Mouse (Mus musculus) left cerebral cortex, adult 18-20 months (tissue): Measurements from ENCODE around the gene Wbp1l. TPM values are rescaled to one million over a fixed set of nuclear protein-coding genes. Genes with fewer than 3 reads are reported as not detected.

ENCODE experiments used
- DNase-seq, 2 experiments: peaks; one replicate each; pipeline ENCODE4 v3.0.0; 2021 to 2022; ENCODE audit warnings: low spot score in 2 of 2, mixed read lengths in 1 of 2
- total RNA-seq, 2 experiments: library from RNA; stranded (reverse); gene quantifications; 2 replicates each; pipeline ENCODE4 v1.2.3; 2021

Wbp1l gene
- total RNA-seq, 2 experiments from 2014 or later, result 34.9 to 37.9 TPM

GRCm38 (mm10) chr19:46592751-46593439, 6.0 kb upstream of the Wbp1l start:
- DNase-seq, result no peak

GRCm38 (mm10) chr19:46598187-46598586, 697 bp upstream of the Wbp1l start:
- DNase-seq, result no peak

DNA sequence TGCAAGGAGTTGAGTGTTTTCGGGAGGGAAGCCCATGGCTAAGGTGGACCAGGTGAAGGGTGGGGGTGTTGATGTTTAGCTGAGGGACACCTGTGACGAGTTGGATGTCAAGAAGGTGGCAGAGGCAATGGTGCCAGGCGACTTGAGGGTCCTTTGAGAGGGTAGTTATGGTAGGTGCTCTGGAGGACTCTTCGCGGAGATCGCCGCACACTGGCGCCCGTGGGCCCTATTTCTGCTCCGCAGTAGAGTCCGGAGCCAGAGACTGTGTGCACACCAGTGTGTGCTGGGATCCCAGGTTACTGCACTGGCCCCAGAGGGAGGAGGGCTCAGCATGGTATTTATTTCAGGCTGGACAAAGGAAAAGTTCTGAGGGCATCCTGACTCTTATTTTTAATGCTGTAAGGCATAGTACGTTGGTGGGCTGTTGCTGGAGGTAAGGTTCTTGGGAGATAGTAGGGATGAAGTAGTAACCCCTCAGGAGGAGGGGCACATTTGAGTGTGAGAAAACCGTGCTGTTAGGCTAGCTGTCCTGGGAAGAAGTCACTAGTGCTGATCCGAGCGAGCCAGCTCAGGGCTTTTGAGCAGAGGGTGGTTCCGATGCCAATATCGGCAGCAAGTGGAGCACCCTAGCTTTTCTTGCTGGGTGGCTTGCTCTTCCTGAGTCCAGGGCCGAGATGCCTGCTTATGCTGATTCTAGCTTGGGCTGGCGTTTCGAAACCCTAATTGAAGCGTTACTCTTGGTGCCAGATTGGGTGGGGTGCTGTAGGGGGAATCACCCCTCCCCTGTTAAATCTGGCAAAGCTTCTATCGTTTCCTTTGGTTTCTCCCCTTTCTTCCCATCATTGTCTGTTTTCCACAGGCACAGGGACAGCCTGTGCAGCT, 732 bp downstream of the Wbp1l start:
- no peak for DNase-seq

DNA sequence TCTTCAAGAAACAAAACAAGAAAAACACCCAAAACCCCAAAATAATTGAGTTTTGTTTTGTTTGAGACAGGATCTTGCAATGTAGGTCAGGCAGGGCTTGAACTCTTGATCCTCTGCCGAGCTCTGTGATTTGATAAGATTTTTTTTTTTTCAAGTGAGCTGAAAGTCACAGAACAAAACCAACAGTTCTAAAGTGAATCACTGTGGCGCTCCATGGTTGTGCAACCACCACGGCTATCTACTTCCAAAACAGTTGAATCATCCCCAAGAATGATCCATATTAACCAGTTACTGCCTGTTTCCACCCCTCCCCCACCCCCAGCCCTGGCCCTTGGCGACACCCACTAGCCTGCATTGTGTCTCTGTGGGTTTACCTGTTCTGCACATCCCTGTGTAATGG, 1.5 kb downstream of the Wbp1l start:
- no peak for DNase-seq

DNA sequence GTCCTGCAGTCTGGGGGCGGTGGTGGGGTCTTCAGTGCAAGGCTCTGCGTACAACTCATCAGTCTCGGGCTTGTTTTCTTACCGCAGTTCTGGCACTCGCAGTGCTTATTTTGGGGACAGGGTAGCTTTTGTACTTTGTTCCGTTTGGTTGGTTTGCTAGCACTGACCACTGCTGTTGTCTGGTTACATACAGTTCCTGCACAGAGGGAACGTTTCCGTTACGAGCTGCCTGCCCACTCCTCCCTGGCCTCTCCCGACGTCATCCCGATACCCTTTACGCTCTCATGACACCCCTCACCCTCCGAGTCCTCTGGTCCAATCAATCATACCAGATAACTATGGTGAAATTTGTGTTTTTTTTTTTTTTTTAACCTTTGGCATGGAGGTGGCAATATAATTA, 2.6 kb downstream of the Wbp1l start:
- no peak for DNase-seq

GRCm38 (mm10) chr19:46602406-46602805, 3.5 kb downstream of the Wbp1l start:
- DNase-seq, result no peak

- no peak for DNase-seq
Observed at GRCm38 (mm10) chr19:46606718-46607117, 7.8 kb downstream of the Wbp1l start.

GRCm38 (mm10) chr19:46607424-46607823, 8.5 kb downstream of the Wbp1l start:
- DNase-seq, result no peak

DNA sequence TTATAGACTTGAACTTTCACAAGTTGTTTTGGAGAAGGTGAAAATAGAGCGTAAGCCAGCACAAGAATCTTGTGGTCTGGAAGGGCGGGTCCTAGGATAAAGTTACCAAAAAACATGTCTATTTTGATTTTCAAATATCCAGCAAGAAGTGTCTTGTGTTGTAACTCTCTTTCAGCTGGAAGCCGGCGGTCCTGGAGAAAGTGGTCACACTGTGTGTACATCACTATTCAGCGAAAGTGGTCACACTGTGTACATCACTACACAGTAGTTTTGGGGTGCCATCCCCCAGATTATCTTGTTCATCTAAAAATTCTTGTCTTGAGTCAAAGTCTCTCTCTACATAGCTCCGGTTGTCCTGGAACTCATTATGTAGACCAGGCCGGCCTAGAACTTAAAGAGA, 9.3 kb downstream of the Wbp1l start:
- DNase-seq, result no peak

- DNase-seq, result no peak
Observed at GRCm38 (mm10) chr19:46616378-46616777, 17.5 kb downstream of the Wbp1l start.

GRCm38 (mm10) chr19:46617361-46617760, 18.5 kb downstream of the Wbp1l start:
- DNase-seq, result no peak

DNA sequence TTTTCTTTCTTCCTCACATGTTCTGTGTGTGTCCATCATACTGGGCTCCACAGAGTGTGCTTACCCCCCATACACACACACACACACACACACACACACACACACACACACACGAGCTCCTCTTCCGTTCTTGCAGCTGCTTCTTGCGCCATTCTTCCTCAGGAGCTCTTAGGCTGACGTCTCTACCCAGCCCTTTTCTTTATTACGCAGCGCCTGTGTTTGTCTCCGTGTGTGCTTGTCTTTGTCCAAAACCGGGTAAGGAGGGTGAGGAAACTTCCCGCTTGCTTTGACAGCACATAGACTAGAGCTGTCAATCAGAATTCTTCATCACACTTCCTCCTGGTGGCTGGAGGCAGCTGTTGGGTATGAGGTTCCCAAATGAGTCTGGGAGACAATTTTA, 19.4 kb downstream of the Wbp1l start:
- no peak for DNase-seq

DNA sequence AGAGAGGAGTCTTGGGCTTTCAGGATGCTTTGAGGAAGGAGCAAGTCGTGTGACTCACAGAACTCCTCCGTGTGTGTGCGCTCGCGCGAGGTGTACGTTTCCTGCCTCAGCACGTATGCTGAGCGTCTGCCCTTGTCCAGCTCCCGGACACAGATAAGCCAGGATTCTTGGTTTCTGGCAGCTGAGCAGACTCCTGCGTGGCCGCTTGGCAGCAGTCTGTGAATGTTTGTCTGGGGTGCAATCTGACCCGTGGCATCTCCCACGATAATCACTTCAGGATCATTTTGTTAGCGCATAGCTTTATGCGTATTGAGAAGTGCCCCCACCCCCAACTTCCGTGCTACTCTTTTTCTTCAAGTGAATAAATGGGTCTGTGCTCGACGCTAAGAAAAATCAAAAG, 20.1 kb downstream of the Wbp1l start:
- DNase-seq, result no peak

- no peak for DNase-seq
Observed at GRCm38 (mm10) chr19:46619518-46619917, 20.6 kb downstream of the Wbp1l start.

GRCm38 (mm10) chr19:46620016-46620808, 21.3 kb downstream of the Wbp1l start:
- peak; percentile 50 to 61 for DNase-seq

DNA sequence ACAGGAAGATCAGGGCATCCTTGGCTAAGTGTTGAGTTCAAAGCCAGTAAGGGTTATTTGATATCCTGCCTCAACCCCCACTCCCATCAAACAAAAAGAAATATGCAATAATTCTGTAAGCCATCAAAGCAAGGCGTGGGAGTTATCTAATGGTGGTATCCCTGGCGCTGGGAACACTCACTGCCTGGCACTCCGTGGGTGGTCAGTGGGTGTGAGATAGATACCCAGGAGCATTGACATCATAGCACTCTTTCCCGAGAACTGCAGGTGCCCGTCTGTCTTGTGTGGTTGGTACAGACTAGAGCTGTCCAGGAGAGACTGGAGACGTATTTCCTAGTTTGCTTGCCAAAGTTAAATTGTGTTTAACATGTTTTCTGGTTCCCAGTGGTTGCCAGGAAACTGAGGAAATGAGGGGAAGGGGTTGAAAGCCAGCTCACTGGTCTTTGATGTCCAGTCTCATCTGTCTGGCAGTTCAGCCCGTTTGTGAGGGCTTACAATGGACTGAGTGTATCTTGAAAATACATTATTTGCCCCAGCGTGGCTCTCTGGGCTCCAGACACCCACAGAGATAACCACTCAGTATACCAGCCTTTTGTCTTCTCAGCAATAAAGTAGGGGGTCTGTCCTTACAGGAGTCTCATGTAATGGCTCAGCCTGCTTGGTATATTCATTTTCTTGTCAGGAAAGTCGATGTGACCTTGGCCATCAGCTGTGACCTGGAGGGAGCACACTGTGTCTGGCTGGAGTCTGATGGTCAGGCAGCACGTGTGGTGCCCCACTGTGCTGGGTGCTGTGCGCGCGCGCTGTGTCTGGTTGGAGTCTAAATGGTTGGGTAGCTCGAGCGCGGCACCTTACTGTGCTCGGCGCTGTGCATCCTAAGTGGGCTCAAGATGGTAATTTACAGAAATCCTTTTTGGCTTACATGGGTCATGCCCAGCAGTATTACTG, 22.6 kb downstream of the Wbp1l start:
- DNase-seq, result no peak

DNA sequence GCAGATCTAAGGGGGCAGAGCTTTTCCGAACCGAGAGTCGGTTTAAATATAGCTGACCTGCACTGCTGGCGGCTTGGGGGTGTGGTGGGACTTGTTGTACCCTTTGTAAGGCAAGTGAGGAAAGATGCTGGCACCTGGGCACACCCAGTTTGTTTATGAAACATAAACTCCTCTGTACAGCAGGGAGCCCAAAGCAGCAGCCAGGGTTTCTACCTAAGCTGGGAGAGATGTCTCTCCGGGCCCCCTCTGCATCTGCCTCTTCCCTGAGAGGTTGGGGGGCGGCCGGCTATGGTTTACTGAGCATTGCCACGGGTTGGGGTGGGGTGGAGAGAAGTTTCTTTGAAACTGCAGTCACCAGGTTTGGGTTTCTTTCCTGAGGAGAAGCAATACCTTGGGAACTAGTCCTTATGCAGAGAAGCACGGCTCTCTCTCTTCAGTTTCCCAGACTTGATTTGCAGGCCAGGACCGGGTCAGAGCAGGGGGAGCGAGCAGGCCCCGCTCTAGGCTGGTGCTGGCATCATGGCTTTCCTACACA, 23.8 kb downstream of the Wbp1l start:
- DNase-seq, result no peak

DNA sequence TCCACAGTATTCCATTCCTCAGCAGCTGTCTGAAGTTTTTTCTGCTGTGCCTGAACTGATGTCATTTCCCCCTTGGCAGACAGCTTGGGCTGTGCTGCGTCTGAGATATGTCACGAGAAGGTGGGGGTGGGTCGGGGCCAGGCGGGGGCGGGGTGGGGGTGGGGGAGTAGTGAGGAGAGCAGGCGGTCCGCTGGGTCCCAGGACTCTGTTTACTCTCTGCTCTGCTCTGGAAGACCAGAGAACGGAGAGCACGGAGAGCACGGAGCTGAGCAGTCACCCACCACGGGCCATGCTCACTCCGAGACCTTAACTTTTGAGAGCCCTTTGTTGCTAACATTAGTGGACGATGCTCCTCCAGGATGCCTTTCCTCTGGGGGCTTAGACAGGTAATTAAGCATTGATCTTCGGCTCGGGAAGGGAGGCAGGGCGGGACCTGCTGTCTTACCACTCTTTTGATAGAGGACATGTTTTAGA, 24.3 kb downstream of the Wbp1l start:
- DNase-seq, result no peak

DNA sequence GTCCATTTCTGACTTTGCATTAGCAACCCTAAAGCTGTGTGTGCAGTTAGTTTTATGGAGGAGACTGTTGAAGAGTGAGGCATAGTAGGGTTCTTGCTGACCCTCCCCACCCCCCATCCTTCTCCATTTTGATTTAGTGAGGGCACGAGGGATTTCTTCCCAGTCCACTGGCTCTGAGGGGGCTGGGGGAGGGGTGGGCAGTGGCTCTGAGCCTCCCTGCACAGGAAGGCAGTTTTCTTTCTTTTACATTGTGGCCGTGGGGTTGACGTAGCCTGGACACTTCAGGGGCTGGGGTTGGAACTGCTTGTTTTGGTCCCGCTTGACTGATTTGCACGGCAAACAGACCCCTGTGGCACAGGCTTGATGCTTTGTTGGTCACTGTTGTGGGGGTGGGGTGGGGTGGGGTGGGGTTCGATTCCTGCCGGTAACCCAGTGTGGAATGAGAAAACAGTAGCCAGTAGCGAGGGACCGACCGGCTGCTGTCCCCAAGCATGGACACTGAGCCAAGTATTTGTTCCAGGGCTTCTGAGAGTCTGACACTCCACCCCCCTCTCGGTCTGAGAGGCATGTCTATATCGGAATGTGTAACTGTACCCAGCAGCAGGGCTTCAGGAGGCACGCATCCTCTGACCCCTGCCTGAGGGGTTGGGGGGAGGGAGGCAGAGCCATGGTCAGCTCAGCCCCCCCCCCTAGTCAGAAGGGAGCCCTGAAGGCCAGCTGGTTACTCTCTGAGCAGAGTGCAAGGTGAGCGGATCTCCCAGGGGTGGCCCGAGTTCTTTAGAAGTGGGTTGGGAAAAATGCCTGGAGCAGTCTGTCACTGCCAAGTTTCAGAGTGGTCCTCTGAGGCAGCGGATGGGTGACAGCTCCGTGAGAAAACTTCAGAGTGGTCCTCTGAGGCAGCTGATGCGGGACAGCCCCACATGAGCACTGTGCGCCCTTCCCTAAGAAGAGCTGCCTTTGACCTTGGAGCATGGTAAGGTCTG, 25.2 kb downstream of the Wbp1l start:
- no peak for DNase-seq
